Mouse (Mus musculus): ENCODE measurements around the gene Cstad. TPM values are rescaled to one million over a fixed set of nuclear protein-coding genes. Genes with fewer than 3 reads are reported as not detected.

The Cstad gene
- polyA plus RNA-seq (2012; rRNA removed) = 0.20 and 0.73 TPM in 2 replicates

DNA sequence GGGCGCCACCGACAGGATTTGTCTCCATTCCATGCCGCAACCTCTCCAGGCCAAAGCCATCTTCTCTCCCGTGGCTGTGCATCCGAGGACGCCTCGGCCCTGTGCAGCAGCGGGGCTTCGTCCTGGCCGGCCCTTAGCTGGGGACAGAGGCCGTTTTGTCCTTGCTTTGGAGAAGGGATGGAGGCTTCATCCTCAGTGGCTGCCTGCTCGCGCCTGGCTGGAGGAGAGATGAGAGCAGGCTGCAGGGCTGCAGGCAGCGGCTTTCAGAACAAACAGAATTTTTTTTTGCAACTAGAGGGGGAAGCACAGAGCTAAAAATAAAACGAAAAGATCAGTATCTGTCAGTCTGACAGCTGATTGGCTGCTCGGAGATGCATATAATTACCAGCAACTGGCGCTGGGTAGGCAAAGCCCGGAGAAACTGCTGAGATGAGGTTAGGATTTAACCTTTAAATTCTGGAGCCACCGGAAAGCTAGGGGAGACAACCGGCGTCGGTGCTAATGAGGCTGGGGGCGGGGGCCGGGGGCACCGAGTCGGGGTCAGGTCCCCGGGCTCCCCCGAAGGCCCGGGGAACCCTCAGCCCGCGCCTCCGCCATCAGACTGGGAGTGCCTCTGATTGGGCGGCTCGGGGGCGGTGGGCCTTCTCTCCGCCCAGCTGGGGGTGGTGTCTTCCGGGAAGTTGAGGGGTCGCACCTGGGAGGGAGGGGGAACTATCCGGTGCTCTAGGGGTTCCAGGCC, at the start of gene Cstad:
TSS of gene Cstad (plus strand) at position 400 of the 739 bp plus-strand sequence.

Other genes starting within 250 kb of the Cstad start
- 98.2 and 111 TPM in 2 replicates for gene Sh3glb2, start 235.7 kb upstream of the Cstad start, polyA plus RNA-seq (2012; rRNA removed)
- gene Miga2, start 230.8 kb upstream of the Cstad start, polyA plus RNA-seq (2012; rRNA removed) = 30.4 and 37.9 TPM in 2 replicates
- gene Dolpp1, start 202.8 kb upstream of the Cstad start, polyA plus RNA-seq (2012; rRNA removed) = 31.9 and 49.0 TPM in 2 replicates
- 10.8 and 19.5 TPM in 2 replicates for gene Crat, start 179.2 kb upstream of the Cstad start, polyA plus RNA-seq (2012; rRNA removed)
- 117 and 122 TPM in 2 replicates for gene Ptpa, start 179.0 kb upstream of the Cstad start, polyA plus RNA-seq (2012; rRNA removed)
- gene Ier5l, start 120.8 kb upstream of the Cstad start, polyA plus RNA-seq (2012; rRNA removed) = 17.8 and 26.3 TPM in 2 replicates
- 3.3 and 3.7 TPM in 2 replicates for gene 1700001O22Rik, start 208.6 kb downstream of the Cstad start, polyA plus RNA-seq (2012; rRNA removed)
- 52.6 and 60.2 TPM in 2 replicates for gene Ntmt1, start 212.8 kb downstream of the Cstad start, polyA plus RNA-seq (2012; rRNA removed)
- gene Asb6, start 235.3 kb downstream of the Cstad start, polyA plus RNA-seq (2012; rRNA removed) = 38.9 and 40.2 TPM in 2 replicates
- 59.2 and 76.8 TPM in 2 replicates for gene Prrx2, start 239.9 kb downstream of the Cstad start, polyA plus RNA-seq (2012; rRNA removed)

Data from central nervous system, embryonic 11.5 days (tissue).